Mouse (Mus musculus): ENCODE results near the gene Sept10.
"Not testable (repeated sequence)": the region's sequence is repeated elsewhere in the genome, so short reads cannot be mapped to it uniquely, and the experiment has no call there.

Sept10 gene

GRCm38 (mm10) chr10:59119811-59120210, 101.8 kb downstream of the Sept10 start:
- no peak for DNase-seq

- DNase-seq = no peak
These were observed 102.6 kb downstream of the Sept10 start for GRCm38 (mm10) chr10:59119001-59119400.

- no peak for DNase-seq
These were observed 104.1 kb downstream of the Sept10 start for GRCm38 (mm10) chr10:59117555-59117954.

GRCm38 (mm10) chr10:59116331-59116730, 105.3 kb downstream of the Sept10 start:
- no peak for DNase-seq

- DNase-seq = no peak
These were observed 106.0 kb downstream of the Sept10 start for GRCm38 (mm10) chr10:59115691-59116090.

- peak; percentile 53 for DNase-seq
These were observed 106.9 kb downstream of the Sept10 start for GRCm38 (mm10) chr10:59114535-59115291.

GRCm38 (mm10) chr10:59113386-59113785, 108.3 kb downstream of the Sept10 start:
- DNase-seq = no peak

- no peak for DNase-seq
These were observed 108.9 kb downstream of the Sept10 start for GRCm38 (mm10) chr10:59112755-59113154.

- no peak for DNase-seq
These were observed 111.3 kb downstream of the Sept10 start for GRCm38 (mm10) chr10:59110386-59110785.

GRCm38 (mm10) chr10:59109015-59109414, 112.6 kb downstream of the Sept10 start:
- peak; percentile 71 for DNase-seq

GRCm38 (mm10) chr10:59106644-59107043, 115.0 kb downstream of the Sept10 start:
- no peak for DNase-seq

- no peak for DNase-seq
These were observed 115.8 kb downstream of the Sept10 start for GRCm38 (mm10) chr10:59105885-59106284.

- DNase-seq = no peak
These were observed 117.0 kb downstream of the Sept10 start for GRCm38 (mm10) chr10:59104683-59105082.

GRCm38 (mm10) chr10:59103076-59103475, 118.6 kb downstream of the Sept10 start:
- DNase-seq = not testable (repeated sequence)

- no peak for DNase-seq
These were observed 129.7 kb downstream of the Sept10 start for GRCm38 (mm10) chr10:59091988-59092387.

All from embryo, embryonic 11 days (tissue).